Mouse (Mus musculus): ENCODE measurements at regions not wholly inside any gene's neighbourhood (a gene's known extent, or its start where the extent isn't known, plus 50 kb on each side); places are given as distances from the start of the nearest gene placed in this dataset.

DNA sequence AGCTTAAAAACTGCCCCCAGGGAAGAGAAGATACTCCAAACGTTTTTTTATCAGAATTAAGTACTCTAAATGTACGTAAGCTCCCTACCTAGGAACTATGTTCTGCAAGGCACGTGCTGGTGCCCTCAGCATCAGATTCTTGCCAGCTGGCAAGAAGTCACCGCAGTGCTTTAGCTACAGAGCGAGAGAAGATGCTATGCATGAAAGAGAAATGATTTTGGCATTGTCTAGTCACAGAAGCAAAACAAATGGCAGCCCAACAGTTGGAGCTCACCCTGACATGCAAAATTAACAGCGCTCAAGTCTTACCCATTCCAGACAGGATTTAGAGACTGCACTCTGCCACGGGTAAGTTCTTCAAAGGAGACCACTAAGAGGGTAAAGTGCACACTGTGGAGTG is 311.5 kb downstream of the Glrx3 start:
- DNase-seq (ENCODE audit: low read depth, low spot score): no peak
- no peak overlapping the region for H3K27ac ChIP-seq (ENCODE audit: control insufficient read depth, low read depth, low read length)
- TF ChIP-seq MXI1 (IDR thresholded peaks at IDR 0.05; ENCODE audit: low read depth, low read length) (no peak), GATA1 (IDR thresholded peaks at IDR 0.05; ENCODE audit: low read depth, low read length) (no peak)
- H3K4me1 ChIP-seq (ENCODE audit: control insufficient read depth in 1 of 2, insufficient read depth in 2 of 2, low read length in 2 of 2): no peaks in the 10 kb centered on the region
- no peaks in the 10 kb centered on the region for H3K79me2 ChIP-seq (ENCODE audit: control insufficient read depth, insufficient read depth, low read length, poor library complexity)
- H3K9me3 ChIP-seq (replicated peaks; ENCODE audit: insufficient read depth, low read length): no peaks in the 10 kb centered on the region
- no peak overlapping the region for H3K4me3 ChIP-seq (ENCODE audit: control insufficient read depth in 1 of 2, insufficient read depth in 1 of 2, low read depth in 2 of 2, low read length in 2 of 2)
- no peaks in the 10 kb centered on the region for H3K36me3 ChIP-seq (ENCODE audit: control insufficient read depth in 1 of 2, insufficient read depth in 2 of 2, low read length in 2 of 2)
- no peaks in the 10 kb centered on the region for H3K27me3 ChIP-seq (ENCODE audit: control insufficient read depth in 1 of 2, insufficient read depth in 2 of 2, low read length in 2 of 2)
- no peak overlapping the region for H3K9ac ChIP-seq (ENCODE audit: control insufficient read depth, low read depth, low read length, poor library complexity, severe bottlenecking)

GRCm38 (mm10) chr7:137750741-137751140 is 313.3 kb downstream of the Glrx3 start:
- TF ChIP-seq JUND (IDR thresholded peaks at IDR 0.05; ENCODE audit: low read depth, low read length) (no peak), MAZ (IDR thresholded peaks at IDR 0.05; ENCODE audit: low read depth, low read length) (no peak), TAL1 (IDR thresholded peaks at IDR 0.05; ENCODE audit: low read length) (no peak), POLR2AphosphoS2 (IDR thresholded peaks at IDR 0.05; ENCODE audit: low read length) (no peak), MAX (IDR thresholded peaks at IDR 0.05; ENCODE audit: low read length) (no peak), HCFC1 (IDR thresholded peaks at IDR 0.05; ENCODE audit: low read depth, low read length) (no peak), NRF1 (IDR thresholded peaks at IDR 0.05; ENCODE audit: insufficient read depth, low read depth, low read length, poor library complexity, severe bottlenecking) (no peak), UBTF (IDR thresholded peaks at IDR 0.05; ENCODE audit: borderline replicate concordance, insufficient read depth, low read depth, low read length) (no peak), RCOR1 (IDR thresholded peaks at IDR 0.05; ENCODE audit: low read depth, low read length) (no peak), RAD21 (IDR thresholded peaks at IDR 0.05; ENCODE audit: low read depth, low read length) (no peak), TCF12 (IDR thresholded peaks at IDR 0.05; ENCODE audit: low read depth, low read length) (no peak)
- Histone ChIP-seq H3K36me3 (ENCODE audit: control insufficient read depth in 1 of 2, insufficient read depth in 2 of 2, low read length in 2 of 2) (no peaks in the 10 kb centered on the region), H3K4me1 (ENCODE audit: control insufficient read depth in 1 of 2, insufficient read depth in 2 of 2, low read length in 2 of 2) (no peaks in the 10 kb centered on the region), H3K79me2 (ENCODE audit: control insufficient read depth, insufficient read depth, low read length, poor library complexity) (no peaks in the 10 kb centered on the region), H3K27me3 (ENCODE audit: control insufficient read depth in 1 of 2, insufficient read depth in 2 of 2, low read length in 2 of 2) (no peaks in the 10 kb centered on the region), H3K4me3 (ENCODE audit: control insufficient read depth in 1 of 2, insufficient read depth in 1 of 2, low read depth in 2 of 2, low read length in 2 of 2) (no peak overlapping the region), H3K27ac (ENCODE audit: control insufficient read depth, low read depth, low read length) (no peak overlapping the region), H3K9me3 (replicated peaks; ENCODE audit: insufficient read depth, low read length) (no peaks in the 10 kb centered on the region), H3K9ac (ENCODE audit: control insufficient read depth, low read depth, low read length, poor library complexity, severe bottlenecking) (no peak overlapping the region)
- no peak for DNase-seq (ENCODE audit: low read depth, low spot score)

DNA sequence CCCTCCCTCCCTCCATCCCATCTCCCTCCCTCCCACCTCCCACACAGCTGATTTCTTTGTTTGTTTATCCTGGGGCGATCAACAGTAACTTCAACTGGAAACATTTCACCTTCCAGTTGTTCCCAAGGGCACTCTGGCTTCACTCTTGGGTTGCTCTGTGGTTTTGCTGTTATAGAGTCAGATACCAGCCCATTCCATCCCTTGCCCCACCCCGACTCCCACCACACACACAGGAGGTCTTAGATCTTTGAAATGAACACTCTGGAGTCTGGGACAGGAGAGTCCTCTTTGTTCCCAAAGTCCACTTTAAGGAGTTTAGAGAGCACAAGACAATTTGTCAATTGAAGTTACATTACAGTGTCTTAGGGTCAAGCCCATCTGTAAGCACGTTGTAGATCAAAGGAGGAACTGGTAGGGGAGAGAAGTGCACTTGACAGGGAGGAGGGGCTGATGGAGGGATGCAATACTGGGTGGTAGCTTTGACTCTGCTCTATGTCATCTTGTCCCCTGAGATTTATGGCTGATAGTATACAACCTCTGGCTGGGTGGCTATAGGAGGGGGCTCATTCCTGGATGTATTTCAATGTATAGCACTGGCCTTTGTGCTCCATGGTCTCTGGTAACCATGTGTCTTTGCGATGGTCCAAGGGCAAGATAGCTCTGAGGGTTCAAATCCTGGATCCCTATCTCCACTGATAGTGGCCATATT is 313.9 kb downstream of the Glrx3 start:
- no peaks in the 10 kb centered on the region for H3K4me1 ChIP-seq (ENCODE audit: control insufficient read depth in 1 of 2, insufficient read depth in 2 of 2, low read length in 2 of 2)
- no peaks in the 10 kb centered on the region for H3K9me3 ChIP-seq (replicated peaks; ENCODE audit: insufficient read depth, low read length)
- H3K9ac ChIP-seq (ENCODE audit: control insufficient read depth, low read depth, low read length, poor library complexity, severe bottlenecking): no peak overlapping the region
- DNase-seq (ENCODE audit: low read depth, low spot score): no peak
- no peak overlapping the region for H3K27ac ChIP-seq (ENCODE audit: control insufficient read depth, low read depth, low read length)
- TF ChIP-seq MYB (IDR thresholded peaks at IDR 0.05; ENCODE audit: low read depth, low read length): no peak
- TF ChIP-seq RAD21 (IDR thresholded peaks at IDR 0.05; ENCODE audit: low read depth, low read length): no peak
- TF ChIP-seq E2F4 (IDR thresholded peaks at IDR 0.05; ENCODE audit: borderline replicate concordance, low read depth, low read length): no peak
- no peak for TF ChIP-seq MAX (IDR thresholded peaks at IDR 0.05; ENCODE audit: low read length)
- no peak for TF ChIP-seq ZMIZ1 (IDR thresholded peaks at IDR 0.05; ENCODE audit: low read depth, low read length)
- TF ChIP-seq RCOR1 (IDR thresholded peaks at IDR 0.05; ENCODE audit: low read depth, low read length): no peak
- no peak for TF ChIP-seq KAT2A (conservative IDR thresholded peaks at IDR 0.05; ENCODE audit: low read depth, low read length)
- TF ChIP-seq TBP (IDR thresholded peaks at IDR 0.05; ENCODE audit: low read depth, low read length): no peak
- H3K27me3 ChIP-seq (ENCODE audit: control insufficient read depth in 1 of 2, insufficient read depth in 2 of 2, low read length in 2 of 2): no peaks in the 10 kb centered on the region
- H3K4me3 ChIP-seq (ENCODE audit: control insufficient read depth in 1 of 2, insufficient read depth in 1 of 2, low read depth in 2 of 2, low read length in 2 of 2): no peak overlapping the region
- no peaks in the 10 kb centered on the region for H3K36me3 ChIP-seq (ENCODE audit: control insufficient read depth in 1 of 2, insufficient read depth in 2 of 2, low read length in 2 of 2)
- no peaks in the 10 kb centered on the region for H3K79me2 ChIP-seq (ENCODE audit: control insufficient read depth, insufficient read depth, low read length, poor library complexity)
